Mouse (Mus musculus): ENCODE measurements at regions not wholly inside any gene's neighbourhood (a gene's known extent, or its start where the extent isn't known, plus 50 kb on each side); places are given as distances from the start of the nearest gene placed in this dataset.

- DNase-seq (ENCODE audit: low spot score), result no peak
Measured at GRCm38 (mm10) chr3:70215195-70215594, 207.8 kb downstream of the Otol1 start.

- DNase-seq (ENCODE audit: low spot score), result no peak
Measured at GRCm38 (mm10) chr3:70216096-70216495, 208.7 kb downstream of the Otol1 start.

- DNase-seq (ENCODE audit: low spot score), result no peak
Measured at GRCm38 (mm10) chr3:70218757-70219360, 211.4 kb downstream of the Otol1 start.

GRCm38 (mm10) chr3:70223443-70224065, 216.1 kb downstream of the Otol1 start:
- DNase-seq (ENCODE audit: low spot score), result no peak

- no peak for DNase-seq (ENCODE audit: low spot score)
Measured at GRCm38 (mm10) chr3:70224846-70225245, 217.4 kb downstream of the Otol1 start.

GRCm38 (mm10) chr3:70227165-70227564, 219.8 kb downstream of the Otol1 start:
- DNase-seq (ENCODE audit: low spot score), result no peak

- no peak for DNase-seq (ENCODE audit: low spot score)
Measured at GRCm38 (mm10) chr3:70248655-70249054, 241.2 kb downstream of the Otol1 start.

- no peak for DNase-seq (ENCODE audit: low spot score)
Measured at GRCm38 (mm10) chr3:70249922-70250321, 242.5 kb downstream of the Otol1 start.

- no peak for DNase-seq (ENCODE audit: low spot score)
Measured at GRCm38 (mm10) chr3:70250733-70251132, 243.3 kb downstream of the Otol1 start.

- DNase-seq (ENCODE audit: low spot score), result no peak
Measured at GRCm38 (mm10) chr3:70263318-70263717, 255.9 kb downstream of the Otol1 start.

- DNase-seq (ENCODE audit: low spot score), result no peak
Measured at GRCm38 (mm10) chr3:70288590-70289388, 281.4 kb downstream of the Otol1 start.

- no peak for DNase-seq (ENCODE audit: low spot score)
Measured at GRCm38 (mm10) chr3:70307556-70307955, 300.1 kb downstream of the Otol1 start.

GRCm38 (mm10) chr3:70308061-70308461, 300.6 kb downstream of the Otol1 start:
- no peak for DNase-seq (ENCODE audit: low spot score)

- DNase-seq (ENCODE audit: low spot score), result no peak
Measured at GRCm38 (mm10) chr3:70309304-70309703, 301.9 kb downstream of the Otol1 start.

GRCm38 (mm10) chr3:70311055-70311454, 303.6 kb downstream of the Otol1 start:
- no peak for DNase-seq (ENCODE audit: low spot score)

GRCm38 (mm10) chr3:70312034-70312433, 304.6 kb downstream of the Otol1 start:
- DNase-seq (ENCODE audit: low spot score), result no peak

GRCm38 (mm10) chr3:70313119-70313868, 305.9 kb downstream of the Otol1 start:
- DNase-seq (ENCODE audit: low spot score), result no peak

GRCm38 (mm10) chr3:70314239-70314638, 306.8 kb downstream of the Otol1 start:
- no peak for DNase-seq (ENCODE audit: low spot score)

GRCm38 (mm10) chr3:70318377-70318776, 311.0 kb downstream of the Otol1 start:
- DNase-seq (ENCODE audit: low spot score), result no peak

- no peak for DNase-seq (ENCODE audit: low spot score)
Measured at GRCm38 (mm10) chr3:70319139-70319538, 311.7 kb downstream of the Otol1 start.

GRCm38 (mm10) chr3:70321161-70321657, 313.8 kb downstream of the Otol1 start:
- no peak for DNase-seq (ENCODE audit: low spot score)

GRCm38 (mm10) chr3:70324692-70325091, 317.3 kb downstream of the Otol1 start:
- no peak for DNase-seq (ENCODE audit: low spot score)
